Mouse (Mus musculus): ENCODE measurements around the gene Atp5c1.
A peak's percentile ranks its signal among the peaks of the same experiment; 100 is the strongest.

The Atp5c1 gene

DNA sequence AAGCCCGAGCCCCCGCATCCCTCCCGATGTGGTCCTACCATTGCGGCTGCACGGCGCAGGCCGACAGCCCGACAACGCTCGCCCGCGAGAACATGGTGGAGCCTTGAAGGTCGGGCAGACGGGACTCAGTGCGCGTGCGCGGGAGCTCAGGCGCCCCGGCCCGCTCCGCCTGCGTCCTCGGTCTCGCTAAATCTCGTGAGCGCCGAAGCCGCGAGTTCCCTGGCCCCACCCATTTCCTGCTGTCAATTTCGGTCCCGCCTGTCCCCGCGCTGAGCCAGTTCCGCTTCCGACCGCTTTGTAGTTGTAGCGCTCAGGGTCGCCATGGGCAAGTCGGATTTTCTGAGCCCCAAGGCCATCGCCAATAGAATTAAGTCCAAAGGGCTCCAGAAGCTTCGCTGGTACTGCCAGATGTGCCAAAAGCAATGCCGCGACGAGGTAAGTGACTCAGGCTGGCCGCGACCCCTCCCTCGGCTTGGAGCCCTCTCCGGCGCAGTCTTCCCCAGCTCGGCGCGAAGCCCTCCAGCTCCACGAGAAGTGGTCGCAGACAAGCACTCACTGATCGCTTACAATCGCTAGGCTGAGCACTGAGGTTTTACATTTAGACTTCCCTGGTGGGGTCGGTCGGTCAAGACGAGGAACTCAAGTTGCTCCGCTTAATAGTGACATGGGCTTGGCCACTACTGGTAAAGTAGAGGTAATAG is at the start of gene Atp5c1, which contains the start of gene Kin:
Gene Atp5c1 (minus strand): TSS at position 201 of the 701 bp plus-strand sequence.
Gene Kin (plus strand): TSS at position 284 of the 701 bp plus-strand sequence.
- DNase-seq (ENCODE audit: low read depth, low spot score), result peak; percentile 97

- no peak for DNase-seq (ENCODE audit: low read depth, low spot score)
Observed at GRCm38 (mm10) chr2:10128571-10128970, 48.3 kb upstream of the Atp5c1 start.

DNA sequence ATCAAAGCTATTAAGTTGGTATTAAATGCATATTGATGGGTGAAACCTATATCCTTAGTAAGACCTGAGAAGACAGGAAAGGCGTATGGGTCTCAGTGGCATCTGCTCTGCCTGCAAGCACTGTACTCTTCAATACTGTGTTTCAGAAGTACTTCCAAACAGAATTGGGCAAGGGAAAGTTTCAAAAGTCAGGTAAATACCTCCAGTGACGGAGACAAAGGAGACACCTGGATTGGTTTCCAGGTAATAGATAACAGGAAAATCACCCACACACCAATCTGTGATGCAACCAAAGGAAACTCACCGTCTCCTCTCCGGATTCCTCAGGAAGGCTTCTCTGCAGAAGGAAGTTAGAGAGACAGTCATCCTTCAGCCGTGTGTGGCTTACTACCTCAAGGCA is 47.2 kb upstream of the Atp5c1 start:
- no peak for DNase-seq (ENCODE audit: low read depth, low spot score)

- DNase-seq (ENCODE audit: low read depth, low spot score), result no peak
Observed at GRCm38 (mm10) chr2:10126122-10126521, 45.8 kb upstream of the Atp5c1 start.

- no peak for DNase-seq (ENCODE audit: low read depth, low spot score)
Observed at GRCm38 (mm10) chr2:10121826-10122225, 41.5 kb upstream of the Atp5c1 start.

- DNase-seq (ENCODE audit: low read depth, low spot score), result no peak
Observed at GRCm38 (mm10) chr2:10119276-10119675, 39.0 kb upstream of the Atp5c1 start.

DNA sequence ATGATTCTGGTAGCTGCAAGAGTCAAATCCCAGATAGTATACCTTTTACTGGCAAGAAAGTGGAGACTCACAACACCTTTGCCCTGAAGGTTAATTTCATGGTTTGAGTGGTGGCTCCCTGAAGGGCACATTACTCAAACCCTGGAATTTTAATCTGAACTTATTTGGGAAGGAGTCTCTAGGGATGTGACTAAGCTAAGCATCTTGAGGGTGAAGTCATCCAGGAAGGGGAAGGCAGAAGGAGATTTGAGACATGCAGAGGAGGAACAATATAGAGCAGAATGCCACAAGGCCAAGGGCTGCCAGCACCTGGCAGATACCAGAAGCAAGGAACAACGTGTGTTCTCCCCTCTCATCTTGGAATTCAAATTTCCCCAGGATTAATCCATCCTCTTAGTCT is 38.4 kb upstream of the Atp5c1 start:
- no peak for DNase-seq (ENCODE audit: low read depth, low spot score)

DNA sequence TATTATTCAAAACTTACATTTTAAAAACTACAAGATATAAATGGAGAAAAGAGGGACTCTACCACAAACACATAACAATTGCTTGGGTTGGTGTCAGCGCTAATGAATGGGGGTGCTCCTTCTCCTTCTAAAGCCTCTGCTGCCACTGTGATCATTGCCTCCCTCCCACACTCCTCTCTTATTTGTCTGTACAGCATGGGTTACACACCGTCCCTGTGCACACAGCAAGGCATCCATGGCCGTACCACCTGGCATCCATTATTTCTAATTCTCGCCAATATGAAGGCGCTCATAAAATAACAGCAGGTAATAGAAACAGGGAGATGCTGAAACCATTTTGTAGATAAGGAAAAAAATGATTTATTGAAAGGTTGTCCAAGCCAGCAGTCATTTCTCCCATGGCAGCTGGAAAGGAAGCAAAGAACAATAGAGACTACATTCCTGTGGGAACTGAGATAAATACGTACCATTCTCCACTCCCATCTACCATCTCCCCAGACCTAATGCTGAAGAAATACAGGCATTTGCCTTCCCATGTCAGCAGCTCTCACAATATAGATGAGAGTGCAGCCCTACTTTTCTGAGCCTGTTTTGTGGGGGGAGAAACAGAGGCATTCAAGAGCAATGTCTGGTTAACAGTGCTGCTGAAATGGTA is 28.4 kb upstream of the Atp5c1 start:
- DNase-seq (ENCODE audit: low read depth, low spot score), result no peak

DNA sequence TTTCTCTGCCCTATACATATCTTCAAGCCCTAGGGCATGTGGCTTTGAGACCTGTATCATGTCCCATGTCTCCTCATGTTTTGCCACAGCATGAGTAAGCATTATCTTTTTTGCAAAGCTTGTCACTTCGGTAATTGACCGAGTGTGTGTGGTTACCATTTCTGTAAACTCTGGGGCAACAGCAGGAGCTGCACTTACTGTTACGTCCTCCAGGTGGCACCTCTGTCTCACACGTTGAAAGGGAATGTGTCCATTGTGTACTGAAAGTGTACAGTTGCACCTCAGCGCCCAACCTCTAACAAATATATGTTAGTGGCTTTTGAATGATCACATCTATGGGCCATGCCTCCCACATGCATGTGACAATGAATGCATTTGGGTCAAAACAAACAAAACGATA is 20.9 kb upstream of the Atp5c1 start:
- no peak for DNase-seq (ENCODE audit: low read depth, low spot score)

- DNase-seq (ENCODE audit: low read depth, low spot score), result no peak
Observed at GRCm38 (mm10) chr2:10100471-10100870, 20.2 kb upstream of the Atp5c1 start.

DNA sequence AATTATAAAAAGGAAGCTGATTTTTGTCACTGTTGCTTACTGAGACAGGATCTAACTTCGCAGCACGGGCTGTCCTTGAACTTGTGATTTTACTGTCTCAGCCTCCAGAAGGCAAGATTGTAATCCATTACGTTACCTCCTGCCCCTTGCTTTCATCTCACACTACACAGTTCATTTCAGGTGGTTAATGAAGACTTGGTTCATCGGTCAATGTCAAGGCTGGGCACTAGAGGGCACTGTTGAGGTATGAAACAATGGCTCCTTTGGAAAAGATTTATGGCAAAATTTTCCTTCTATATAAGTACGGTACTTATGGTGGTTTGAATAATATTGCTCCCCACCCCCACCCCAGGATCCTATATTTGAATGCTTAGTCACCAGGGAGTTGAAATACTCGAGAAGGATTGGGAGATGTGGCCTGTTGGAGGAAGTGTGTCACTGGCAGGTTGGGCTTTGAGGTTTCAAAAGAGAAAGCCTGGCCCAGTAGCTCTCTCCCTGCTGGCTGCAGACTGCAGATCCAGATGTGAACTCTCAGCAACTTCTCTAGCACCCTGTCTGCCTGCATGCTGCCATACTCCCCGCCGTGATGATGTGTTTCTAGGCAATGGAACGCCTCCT is 18.4 kb upstream of the Atp5c1 start:
- no peak for DNase-seq (ENCODE audit: low read depth, low spot score)

GRCm38 (mm10) chr2:10094327-10095100 is 14.2 kb upstream of the Atp5c1 start:
- no peak for DNase-seq (ENCODE audit: low read depth, low spot score)

GRCm38 (mm10) chr2:10087256-10087850 is 7.0 kb upstream of the Atp5c1 start:
- DNase-seq (ENCODE audit: low read depth, low spot score), result no peak

- DNase-seq (ENCODE audit: low read depth, low spot score), result no peak
Observed at GRCm38 (mm10) chr2:10082737-10083136, 2.4 kb upstream of the Atp5c1 start.

- no peak for DNase-seq (ENCODE audit: low read depth, low spot score)
Observed at GRCm38 (mm10) chr2:10081453-10082080, 1.3 kb upstream of the Atp5c1 start.

GRCm38 (mm10) chr2:10079745-10080309 is 483 bp downstream of the Atp5c1 start:
- no peak for DNase-seq (ENCODE audit: low read depth, low spot score)

DNA sequence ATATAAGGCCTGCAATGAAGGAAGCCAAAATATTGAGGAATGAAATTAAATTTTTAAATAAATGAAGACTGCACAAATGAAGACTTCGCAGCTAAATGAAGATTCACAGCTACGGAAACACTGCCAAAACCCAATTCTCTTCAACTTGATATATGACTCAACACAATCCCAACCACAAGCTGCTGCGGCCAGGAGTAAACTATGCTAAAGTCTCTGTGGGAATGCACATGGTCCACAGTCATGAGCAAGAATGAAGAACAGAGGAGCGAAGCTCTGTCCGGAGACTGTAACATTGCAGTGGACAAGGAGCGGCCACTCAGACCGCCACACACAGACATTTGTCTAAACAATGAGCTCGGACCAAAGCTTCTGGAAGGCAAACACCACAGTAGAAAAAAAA is 3.6 kb downstream of the Atp5c1 start:
- no peak for DNase-seq (ENCODE audit: low read depth, low spot score)

DNA sequence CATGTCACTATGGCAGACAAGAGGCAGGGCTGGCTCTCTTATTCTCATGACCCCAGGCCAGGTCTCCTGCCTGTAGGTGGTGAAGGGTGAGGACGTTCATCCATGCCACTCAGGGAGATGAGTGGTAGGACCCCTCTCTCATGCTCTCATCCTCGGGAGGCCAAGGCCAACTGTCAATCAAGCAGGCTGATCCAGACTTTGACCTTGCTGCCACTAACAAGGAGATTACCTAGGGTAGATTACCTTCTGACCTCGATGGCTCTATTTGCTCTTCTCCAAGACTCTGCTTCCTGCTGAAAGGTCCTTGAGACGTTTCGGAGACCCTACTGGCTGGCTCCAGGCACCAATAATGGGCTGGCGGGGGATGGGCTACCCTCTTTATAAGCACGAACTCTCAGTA is 5.8 kb downstream of the Atp5c1 start:
- DNase-seq (ENCODE audit: low read depth, low spot score), result no peak

DNA sequence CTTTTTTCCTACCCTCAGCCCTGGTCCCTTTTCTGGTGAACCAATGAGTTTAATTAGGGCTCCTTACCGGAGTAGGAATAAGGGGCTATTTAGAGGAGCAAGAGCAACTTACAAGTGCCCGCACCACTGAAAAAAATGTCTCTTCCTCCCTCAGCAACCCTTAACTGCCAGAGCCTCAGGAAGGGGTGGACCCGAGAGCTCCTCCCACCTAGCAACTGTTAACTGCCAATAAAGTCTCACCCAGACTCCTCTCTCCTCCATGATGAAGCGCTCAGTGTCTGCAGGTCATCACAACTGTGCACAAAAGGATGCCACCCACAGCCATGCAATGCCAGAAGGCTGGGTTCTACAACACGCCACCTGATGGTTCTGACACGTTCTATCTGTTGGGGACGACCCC is 8.6 kb downstream of the Atp5c1 start:
- no peak for DNase-seq (ENCODE audit: low read depth, low spot score)

DNA sequence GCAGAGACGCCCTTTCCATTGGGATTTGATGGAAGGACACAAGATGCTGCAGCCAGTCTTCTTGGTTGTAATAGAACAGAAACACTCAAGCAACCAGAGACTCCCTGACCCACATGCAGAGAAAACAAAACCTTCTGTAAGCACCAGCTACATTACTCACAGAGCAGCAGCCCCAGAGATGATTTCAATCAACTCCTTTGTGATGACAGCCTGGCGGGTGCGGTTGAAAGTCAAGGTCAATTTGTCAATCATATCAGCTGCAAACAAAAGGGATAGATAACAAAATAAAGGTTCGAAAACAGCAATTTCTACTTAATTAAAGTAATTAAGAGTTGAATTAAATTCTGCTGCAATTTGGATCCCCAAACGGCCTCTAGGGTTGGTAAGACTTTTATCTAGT is 21.5 kb downstream of the Atp5c1 start:
- no peak for DNase-seq (ENCODE audit: low read depth, low spot score)

- DNase-seq (ENCODE audit: low read depth, low spot score), result no peak
Observed at GRCm38 (mm10) chr2:10051996-10052395, 28.3 kb downstream of the Atp5c1 start.
